Mouse (Mus musculus) midbrain, embryonic 14.5 days (tissue): ENCODE measurements at regions not wholly inside any gene's neighbourhood (a gene's known extent, or its start where the extent isn't known, plus 50 kb on each side); places are given as distances from the start of the nearest gene placed in this dataset.
A peak's percentile ranks its signal among the peaks of the same experiment; 100 is the strongest.

Source experiments
- ATAC-seq: fragments of 200-750 bp; cut with Nextera tagmentation; 2 replicates; pipeline ENCODE4 v1.8.0; 2017; ENCODE audit warnings: moderate number of reproducible peaks, moderate library complexity; ENCODE audit not compliant: low FRiP score, low TSS enrichment
- DNase-seq: peaks from one replicate; pipeline ENCODE4 v3.0.0-alpha.2; 2015
- H3K27ac ChIP-seq: fragments of 300-500 bp; sonication (generic); replicated peaks from 2 replicates; pipeline ENCODE4 v1.5.1; 2014; ENCODE audit warnings: mild to moderate bottlenecking, low read depth, low read length, moderate library complexity
- H3K27me3 ChIP-seq: fragments of 300-500 bp; sonication (generic); 2 replicates; pipeline ENCODE4 v1.6.1; 2014; ENCODE audit warnings: low read length, control low read depth, mixed read lengths; ENCODE audit not compliant: control insufficient read depth, insufficient read depth
- H3K36me3 ChIP-seq: fragments of 300-500 bp; sonication (generic); 2 replicates; pipeline ENCODE4 v1.6.1; 2014; ENCODE audit warnings: low read length, control low read depth; ENCODE audit not compliant: control insufficient read depth, insufficient read depth
- H3K4me1 ChIP-seq: fragments of 300-500 bp; sonication (generic); 2 replicates; pipeline ENCODE4 v1.6.1; 2014; ENCODE audit warnings: mild to moderate bottlenecking, antibody characterized with exemption, low read length, control low read depth; ENCODE audit not compliant: control insufficient read depth, insufficient read depth
- H3K4me2 ChIP-seq: fragments of 300-500 bp; sonication (generic); 2 replicates; pipeline ENCODE4 v1.6.1; 2014; ENCODE audit warnings: mild to moderate bottlenecking, low read length, moderate library complexity
- H3K4me3 ChIP-seq: fragments of 300-500 bp; sonication (generic); replicated peaks from 2 replicates; pipeline ENCODE4 v1.5.1; 2014; ENCODE audit warnings: low read depth, low read length
- H3K9ac ChIP-seq: fragments of 300-500 bp; sonication (generic); replicated peaks from 2 replicates; pipeline ENCODE4 v1.6.1; 2014; ENCODE audit warnings: mild to moderate bottlenecking, low read length, moderate library complexity
- H3K9me3 ChIP-seq: fragments of 300-500 bp; sonication (generic); 2 replicates; pipeline ENCODE4 v1.6.1; 2016; ENCODE audit warnings: low read length, control low read depth, mixed read lengths; ENCODE audit not compliant: control insufficient read depth
- WGBS: fragments of 180-500 bp; shearing (Covaris S2); extraction: QIAGEN DNeasy Blood & Tissue Kit; methylation state at CpG from one replicate; pipeline ENCODE4 v1.1.7; 2014; 5-methylcytosine and 5-hydroxymethylcytosine counted together

- Histone ChIP-seq H3K4me2 (no peak overlapping the region), H3K9me3 (no peaks in the 10 kb centered on the region), H3K9ac (no peak overlapping the region), H3K36me3 (no peaks in the 10 kb centered on the region), H3K4me3 (no peak overlapping the region), H3K27ac (no peak overlapping the region), H3K4me1 (no peaks in the 10 kb centered on the region), H3K27me3 (no peaks in the 10 kb centered on the region)
- ATAC-seq = no peak
- WGBS = 75% methylated on average over 7 of the region's 7 CpGs
- DNase-seq = no peak
Measured at GRCm38 (mm10) chr10:92625781-92626180, 96.4 kb downstream of the Nedd1 start.

GRCm38 (mm10) chr10:92615684-92616379 lies 106.4 kb downstream of the Nedd1 start:
- Histone ChIP-seq H3K27ac (no peak overlapping the region), H3K4me1 (no peaks in the 10 kb centered on the region), H3K9ac (no peak overlapping the region), H3K4me2 (no peak overlapping the region), H3K9me3 (no peaks in the 10 kb centered on the region), H3K4me3 (no peak overlapping the region), H3K36me3 (no peaks in the 10 kb centered on the region), H3K27me3 (no peaks in the 10 kb centered on the region)
- DNase-seq (no peak), ATAC-seq (no peak)
- 84% methylated on average over 4 of the region's 5 CpGs for WGBS

DNA sequence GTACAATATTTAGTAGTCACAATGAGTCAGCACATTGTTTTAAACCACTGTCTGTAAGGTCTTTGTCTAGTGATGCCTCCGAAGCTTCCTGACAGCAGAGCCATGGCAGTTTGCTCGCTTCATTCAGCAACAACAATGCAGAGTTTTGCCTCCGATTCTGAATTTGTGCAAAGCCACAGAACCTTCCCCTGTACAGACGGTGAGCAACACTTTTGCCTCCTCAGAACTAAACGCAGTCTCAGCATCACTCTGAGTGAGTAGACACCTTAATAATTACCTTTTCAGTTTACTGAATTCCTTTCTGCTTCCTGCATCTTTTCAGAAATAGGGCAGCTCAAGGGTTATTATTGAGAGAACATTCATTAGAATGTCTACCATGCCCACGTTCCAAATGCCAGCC lies 107.9 kb downstream of the Nedd1 start:
- WGBS = 43% methylated on average over 6 of the region's 6 CpGs

DNA sequence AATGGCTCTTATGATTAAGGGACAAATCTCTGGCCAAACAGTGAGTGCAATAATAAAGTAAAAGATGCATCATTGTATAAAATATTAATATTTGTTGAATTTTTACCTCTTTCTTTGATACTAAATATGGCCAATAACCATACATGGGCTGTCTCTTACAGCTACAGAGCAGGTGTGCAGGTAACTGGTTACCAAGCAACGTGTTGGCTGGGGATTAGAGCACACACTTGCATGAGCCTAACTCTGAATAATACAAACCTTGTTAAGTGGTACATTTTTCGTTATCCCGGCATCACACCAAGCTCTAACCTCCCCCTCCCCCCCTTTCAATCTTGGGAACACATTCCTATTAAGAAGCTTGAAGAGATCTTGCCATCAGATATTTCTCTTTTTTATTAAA lies 111.2 kb downstream of the Nedd1 start:
- H3K4me2 ChIP-seq = no peak overlapping the region
- no peak overlapping the region for H3K9ac ChIP-seq
- no peaks in the 10 kb centered on the region for H3K4me1 ChIP-seq
- H3K36me3 ChIP-seq = no peaks in the 10 kb centered on the region
- no peaks in the 10 kb centered on the region for H3K27me3 ChIP-seq
- WGBS = 79% methylated on average over 3 of the region's 3 CpGs
- no peaks in the 10 kb centered on the region for H3K9me3 ChIP-seq
- H3K4me3 ChIP-seq = no peak overlapping the region
- DNase-seq (peak; percentile 26), ATAC-seq (no peak)
- no peak overlapping the region for H3K27ac ChIP-seq

More for the DNA sequence above, 107.9 kb downstream of the Nedd1 start:
- no peaks in the 10 kb centered on the region for H3K9me3 ChIP-seq
- no peak overlapping the region for H3K9ac ChIP-seq
- no peak overlapping the region for H3K4me3 ChIP-seq
- DNase-seq = no peak
- H3K27ac ChIP-seq = no peak overlapping the region
- H3K4me2 ChIP-seq = no peak overlapping the region
- ATAC-seq = no peak
- H3K4me1 ChIP-seq = no peaks in the 10 kb centered on the region
- H3K36me3 ChIP-seq = no peaks in the 10 kb centered on the region
- no peaks in the 10 kb centered on the region for H3K27me3 ChIP-seq

GRCm38 (mm10) chr10:92606761-92607160 lies 115.5 kb downstream of the Nedd1 start:
- Histone ChIP-seq H3K4me3 (no peak overlapping the region), H3K9ac (no peak overlapping the region), H3K4me1 (no peaks in the 10 kb centered on the region), H3K36me3 (no peaks in the 10 kb centered on the region), H3K4me2 (no peak overlapping the region), H3K9me3 (no peaks in the 10 kb centered on the region), H3K27me3 (no peaks in the 10 kb centered on the region), H3K27ac (no peak overlapping the region)
- ATAC-seq (no peak), DNase-seq (no peak)
- 36% methylated on average over 4 of the region's 4 CpGs for WGBS

DNA sequence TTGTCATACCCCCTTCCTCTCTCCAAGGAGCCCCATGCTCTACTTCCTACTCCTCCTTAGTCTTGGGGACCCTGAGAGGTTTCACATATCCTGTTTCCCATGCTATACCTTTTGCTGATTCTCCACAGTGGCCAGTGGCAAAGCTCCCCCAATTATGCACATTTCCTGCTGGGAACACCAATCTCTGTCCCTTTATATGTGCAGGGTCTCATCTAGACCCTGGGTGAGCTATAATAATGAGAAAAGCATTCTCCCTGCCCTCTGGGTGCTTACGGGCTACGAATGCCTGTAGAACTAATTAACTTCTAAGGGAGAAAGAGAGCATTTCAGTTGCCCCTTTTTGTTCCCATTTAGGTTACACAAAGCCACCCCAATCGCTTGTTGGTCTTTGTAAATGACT lies 116.6 kb downstream of the Nedd1 start:
- 25% methylated on average over 3 of the region's 3 CpGs for WGBS
- ATAC-seq = no peak
- H3K27me3 ChIP-seq = no peaks in the 10 kb centered on the region
- H3K27ac ChIP-seq = no peak overlapping the region
- H3K9ac ChIP-seq = no peak overlapping the region
- H3K9me3 ChIP-seq = no peaks in the 10 kb centered on the region
- no peak overlapping the region for H3K4me2 ChIP-seq
- H3K4me3 ChIP-seq = no peak overlapping the region
- H3K36me3 ChIP-seq = no peaks in the 10 kb centered on the region
- H3K4me1 ChIP-seq = no peaks in the 10 kb centered on the region
- DNase-seq = no peak

- DNase-seq (no peak), ATAC-seq (no peak)
- H3K4me3 ChIP-seq = no peak overlapping the region
- H3K27me3 ChIP-seq = no peaks in the 10 kb centered on the region
- no peak overlapping the region for H3K9ac ChIP-seq
- no peaks in the 10 kb centered on the region for H3K4me1 ChIP-seq
- H3K9me3 ChIP-seq = no peaks in the 10 kb centered on the region
- no peak overlapping the region for H3K27ac ChIP-seq
- no peaks in the 10 kb centered on the region for H3K36me3 ChIP-seq
- WGBS = 76% methylated on average over 4 of the region's 4 CpGs
- H3K4me2 ChIP-seq = no peak overlapping the region
Measured at GRCm38 (mm10) chr10:92600116-92600515, 122.1 kb downstream of the Nedd1 start.

- Histone ChIP-seq H3K4me1 (no peaks in the 10 kb centered on the region), H3K27ac (no peak overlapping the region), H3K27me3 (no peaks in the 10 kb centered on the region), H3K4me2 (no peak overlapping the region), H3K4me3 (no peak overlapping the region), H3K36me3 (no peaks in the 10 kb centered on the region), H3K9me3 (no peaks in the 10 kb centered on the region), H3K9ac (no peak overlapping the region)
- no peak for ATAC-seq
- WGBS = 7% methylated on average over 6 of the region's 6 CpGs
- no peak for DNase-seq
Measured at GRCm38 (mm10) chr10:92595496-92596355, 126.5 kb downstream of the Nedd1 start.
